Mouse (Mus musculus) liver, postnatal 0 days (tissue): Measurements from ENCODE around the gene Clcn3.

ENCODE experiments used
- CTCF ChIP-seq: sonication (generic); IDR thresholded peaks from 2 replicates; pipeline ENCODE4 v1.5.1; 2016; ENCODE audit warnings: antibody characterized with exemption, low read depth
- EP300 ChIP-seq: IDR thresholded peaks from 2 replicates; pipeline ENCODE4 v1.6.1; 2016; ENCODE audit warnings: antibody characterized with exemption, low read depth, mild to moderate bottlenecking

DNA sequence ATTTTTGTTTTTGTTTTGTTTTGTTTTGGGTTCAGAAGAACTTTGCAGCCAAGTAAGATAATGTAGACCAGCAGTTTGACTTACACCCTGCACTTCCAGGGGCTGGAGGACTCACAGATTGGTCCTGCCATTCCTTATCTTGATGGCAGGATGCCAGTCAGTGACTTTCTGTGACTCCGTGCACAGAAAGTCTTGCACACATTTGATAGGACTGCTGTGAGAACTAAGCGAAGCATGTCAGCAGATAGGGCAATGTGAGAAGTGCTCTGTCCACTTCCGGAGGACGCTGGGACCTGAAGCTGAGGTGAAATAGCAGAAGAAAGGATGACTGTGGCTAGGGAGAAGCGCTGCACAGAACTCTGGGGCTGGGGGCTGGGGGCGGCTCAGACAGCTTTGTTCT lies 87.2 kb downstream of the Clcn3 start:
- TF ChIP-seq CTCF (no peak), EP300 (peak; percentile 72)
